Mouse (Mus musculus) hindbrain, embryonic 15.5 days (tissue): ENCODE measurements around the gene Anxa3. TPM values are rescaled to one million over a fixed set of nuclear protein-coding genes. Genes with fewer than 3 reads are reported as not detected.

Source experiments
- ATAC-seq: fragments of 200-750 bp; cut with Nextera tagmentation; 2 replicates; pipeline ENCODE4 v1.8.0; 2017; ENCODE audit warnings: low read depth, moderate number of reproducible peaks, moderate TSS enrichment; ENCODE audit not compliant: low FRiP score
- H3K27ac ChIP-seq: fragments of 300-500 bp; sonication (generic); replicated peaks from 2 replicates; pipeline ENCODE4 v1.5.1; 2015; ENCODE audit warnings: mild to moderate bottlenecking, inconsistent platforms
- H3K27me3 ChIP-seq: fragments of 300-500 bp; sonication (generic); 2 replicates; pipeline ENCODE4 v1.6.1; 2015; ENCODE audit warnings: control low read depth, inconsistent platforms
- H3K36me3 ChIP-seq: fragments of 300-500 bp; sonication (generic); 2 replicates; pipeline ENCODE4 v1.6.1; 2015; ENCODE audit warnings: control low read depth, inconsistent platforms
- H3K4me1 ChIP-seq: fragments of 300-500 bp; sonication (generic); replicated peaks from 2 replicates; pipeline ENCODE4 v1.6.1; 2015; ENCODE audit warnings: control low read depth, inconsistent platforms
- H3K4me2 ChIP-seq: fragments of 300-500 bp; sonication (generic); 2 replicates; pipeline ENCODE4 v1.6.1; 2015; ENCODE audit warnings: moderate library complexity, mild to moderate bottlenecking, inconsistent platforms
- H3K4me3 ChIP-seq: fragments of 300-500 bp; sonication (generic); 2 replicates; pipeline ENCODE4 v1.5.1; 2015; ENCODE audit warnings: mild to moderate bottlenecking, inconsistent platforms
- H3K9ac ChIP-seq: fragments of 300-500 bp; sonication (generic); 2 replicates; pipeline ENCODE4 v1.6.1; 2015; ENCODE audit warnings: inconsistent platforms
- H3K9me3 ChIP-seq: fragments of 300-500 bp; sonication (generic); 2 replicates; pipeline ENCODE4 v1.6.1; 2016; ENCODE audit warnings: control low read depth, inconsistent platforms
- WGBS: fragments of 180-500 bp; shearing (Covaris S2); methylation state at CpG from one replicate; pipeline ENCODE4 v1.1.7; 2015; 5-methylcytosine and 5-hydroxymethylcytosine counted together
- polyA plus RNA-seq: library from polyadenylated mRNA; unstranded; fragments of >200 nt; fragmentation: Nextera tagmentation; extraction: Ambion mirVana; gene quantifications from 2 replicates; pipeline ENCODE4 v1.2.1, GENCODE M21; 2015

Anxa3 gene
- polyA plus RNA-seq, 1 experiment from 2014 or later, result 25.2 TPM

DNA sequence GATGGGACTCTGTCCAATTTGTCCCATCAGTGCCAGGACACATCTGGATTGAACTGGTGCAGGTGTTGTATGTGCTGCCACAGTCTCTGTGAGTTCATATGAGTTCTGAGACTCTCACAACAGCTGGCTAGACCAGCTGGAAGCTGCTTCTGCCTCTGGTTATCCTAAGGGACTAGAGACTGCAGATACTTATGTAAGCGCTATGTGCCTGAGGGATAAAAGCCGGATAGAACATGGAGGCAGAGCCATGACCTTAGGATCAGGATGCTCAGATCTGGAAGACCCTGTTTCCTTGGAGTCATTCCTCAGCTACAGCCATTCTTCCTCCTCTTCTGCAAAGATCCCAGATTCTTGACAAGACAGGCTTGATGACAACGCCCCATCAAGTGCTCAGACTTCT is 60.3 kb downstream of the Anxa3 start:
- Histone ChIP-seq H3K27me3 (no peaks in the 10 kb centered on the region), H3K4me3 (no peak overlapping the region), H3K27ac (no peak overlapping the region), H3K4me2 (no peak overlapping the region), H3K4me1 (no peaks in the 10 kb centered on the region), H3K36me3 (no peaks in the 10 kb centered on the region), H3K9me3 (no peaks in the 10 kb centered on the region), H3K9ac (no peak overlapping the region)
- 77% methylated on average over 3 of the region's 3 CpGs for WGBS
- ATAC-seq, result no peak

DNA sequence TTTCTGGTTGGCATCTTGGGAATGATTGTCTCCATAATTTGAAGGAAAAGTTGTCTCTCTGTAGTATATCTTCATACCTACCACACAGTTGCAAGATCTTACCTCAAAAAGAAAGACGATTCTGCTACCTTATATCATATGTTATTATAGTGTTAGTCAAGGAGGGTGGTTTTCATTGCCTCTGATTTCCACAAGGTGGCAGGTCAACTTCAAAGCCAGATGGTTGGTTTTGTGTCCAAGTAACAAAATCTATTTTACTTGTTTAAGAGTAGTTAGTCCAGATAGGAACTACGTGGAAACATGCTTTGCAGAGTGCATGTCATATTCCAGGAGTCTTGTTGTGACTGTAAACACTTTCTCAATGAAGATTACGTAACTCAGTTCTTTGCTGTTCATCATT is 61.2 kb downstream of the Anxa3 start:
- ATAC-seq, result no peak
- H3K4me1 ChIP-seq, result no peaks in the 10 kb centered on the region
- no peaks in the 10 kb centered on the region for H3K9me3 ChIP-seq
- no peak overlapping the region for H3K4me2 ChIP-seq
- H3K9ac ChIP-seq, result no peak overlapping the region
- 82% methylated on average over 3 of the region's 3 CpGs for WGBS
- H3K27me3 ChIP-seq, result no peaks in the 10 kb centered on the region
- H3K27ac ChIP-seq, result no peak overlapping the region
- H3K4me3 ChIP-seq, result no peak overlapping the region
- no peaks in the 10 kb centered on the region for H3K36me3 ChIP-seq

DNA sequence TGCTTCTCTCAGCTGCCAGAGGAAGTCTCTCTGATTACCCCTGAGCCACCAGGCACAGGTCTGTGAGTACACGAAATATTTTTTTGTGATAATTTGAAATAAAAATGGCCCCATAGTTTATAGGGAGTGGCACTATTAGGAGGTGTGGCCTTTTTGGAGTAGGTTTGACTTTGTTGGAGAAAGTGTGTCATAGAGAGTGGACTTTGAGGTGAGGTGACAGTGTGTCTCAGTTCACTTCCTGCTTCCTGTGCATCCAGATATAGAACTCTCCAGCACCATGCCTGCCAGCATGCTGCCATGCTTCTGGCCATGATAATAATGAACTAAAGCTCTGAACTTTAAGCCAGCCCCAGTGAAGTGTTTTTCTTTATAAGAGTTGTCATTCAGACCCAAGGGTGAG is 66.8 kb downstream of the Anxa3 start:
- Histone ChIP-seq H3K9me3 (no peaks in the 10 kb centered on the region), H3K4me1 (no peaks in the 10 kb centered on the region), H3K4me3 (no peak overlapping the region), H3K27me3 (no peaks in the 10 kb centered on the region), H3K36me3 (no peaks in the 10 kb centered on the region), H3K4me2 (no peak overlapping the region), H3K9ac (no peak overlapping the region), H3K27ac (no peak overlapping the region)
- 78% methylated on average over 1 of the region's 1 CpGs for WGBS
- ATAC-seq, result no peak

DNA sequence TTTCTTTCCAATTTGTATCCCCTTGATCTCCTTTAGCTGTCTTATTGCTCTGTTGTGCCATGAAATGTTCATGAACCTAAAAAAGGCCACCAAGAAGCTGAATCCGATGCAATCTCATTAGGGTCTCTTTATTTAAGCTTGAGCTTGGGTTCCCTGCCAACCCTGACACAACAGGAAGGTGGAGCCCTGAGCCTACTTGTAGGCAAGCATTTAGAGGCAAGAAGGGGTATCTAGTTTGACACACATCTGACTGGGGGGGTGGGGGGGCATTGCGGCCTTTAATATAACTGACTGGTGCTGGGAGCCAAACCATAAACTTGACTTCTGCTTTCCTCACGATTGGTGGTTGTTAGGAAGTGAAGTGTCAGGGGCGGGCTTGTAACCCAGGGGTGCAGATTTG is 74.0 kb downstream of the Anxa3 start:
- no peak overlapping the region for H3K4me3 ChIP-seq
- WGBS, result 94% methylated on average over 4 of the region's 4 CpGs
- H3K36me3 ChIP-seq, result no peaks in the 10 kb centered on the region
- H3K27ac ChIP-seq, result no peak overlapping the region
- no peak overlapping the region for H3K4me2 ChIP-seq
- no peaks in the 10 kb centered on the region for H3K27me3 ChIP-seq
- no peaks in the 10 kb centered on the region for H3K4me1 ChIP-seq
- no peak for ATAC-seq
- H3K9ac ChIP-seq, result no peak overlapping the region
- no peaks in the 10 kb centered on the region for H3K9me3 ChIP-seq

DNA sequence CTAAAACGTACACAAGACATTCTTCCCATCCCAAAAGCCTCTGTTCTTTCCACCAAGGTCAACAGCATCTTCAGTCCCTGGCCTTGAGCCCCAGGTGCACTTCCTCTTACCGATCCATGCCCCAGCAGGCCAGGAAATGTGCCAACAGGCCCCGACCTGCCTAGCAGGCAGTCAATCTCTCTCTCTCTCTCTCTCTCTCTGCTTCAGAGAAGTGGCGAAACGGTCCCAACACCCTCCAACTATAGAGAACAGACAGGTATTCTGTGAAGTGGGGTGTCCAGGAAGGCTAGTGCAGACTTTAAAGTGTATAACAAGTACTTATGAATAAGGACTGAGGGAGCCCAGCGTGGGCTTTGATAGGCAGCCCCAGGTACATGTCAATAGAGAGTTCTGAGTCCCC is 75.8 kb downstream of the Anxa3 start:
- Histone ChIP-seq H3K9me3 (no peaks in the 10 kb centered on the region), H3K27ac (no peak overlapping the region), H3K4me1 (no peaks in the 10 kb centered on the region), H3K4me2 (no peak overlapping the region), H3K36me3 (no peaks in the 10 kb centered on the region), H3K4me3 (no peak overlapping the region), H3K27me3 (no peaks in the 10 kb centered on the region), H3K9ac (no peak overlapping the region)
- no peak for ATAC-seq
- WGBS, result 80% methylated on average over 6 of the region's 6 CpGs

DNA sequence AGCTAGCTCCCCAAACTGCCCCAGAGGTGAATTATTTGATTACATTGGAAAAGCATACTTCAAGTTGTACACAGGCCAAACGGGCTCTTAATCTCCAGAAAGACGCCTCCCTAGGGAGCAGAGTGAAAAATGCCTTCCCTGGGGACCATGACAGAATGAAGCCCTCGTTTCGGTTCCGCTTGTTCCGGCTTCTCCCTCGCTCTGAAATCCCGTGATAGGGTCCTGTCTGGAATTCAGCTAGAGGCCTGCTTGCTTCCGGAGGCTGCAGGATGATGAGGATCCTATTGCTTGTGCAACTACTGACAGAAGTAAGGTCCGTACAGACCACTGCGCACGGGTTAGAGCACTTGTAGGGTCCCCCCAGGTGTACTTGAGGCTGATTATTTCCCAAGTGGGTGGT is 77.9 kb downstream of the Anxa3 start:
- no peak overlapping the region for H3K4me2 ChIP-seq
- H3K9me3 ChIP-seq, result no peaks in the 10 kb centered on the region
- ATAC-seq, result no peak
- no peaks in the 10 kb centered on the region for H3K36me3 ChIP-seq
- H3K9ac ChIP-seq, result no peak overlapping the region
- H3K4me1 ChIP-seq, result no peaks in the 10 kb centered on the region
- no peak overlapping the region for H3K4me3 ChIP-seq
- WGBS, result 70% methylated on average over 12 of the region's 12 CpGs
- no peak overlapping the region for H3K27ac ChIP-seq
- H3K27me3 ChIP-seq, result no peaks in the 10 kb centered on the region

DNA sequence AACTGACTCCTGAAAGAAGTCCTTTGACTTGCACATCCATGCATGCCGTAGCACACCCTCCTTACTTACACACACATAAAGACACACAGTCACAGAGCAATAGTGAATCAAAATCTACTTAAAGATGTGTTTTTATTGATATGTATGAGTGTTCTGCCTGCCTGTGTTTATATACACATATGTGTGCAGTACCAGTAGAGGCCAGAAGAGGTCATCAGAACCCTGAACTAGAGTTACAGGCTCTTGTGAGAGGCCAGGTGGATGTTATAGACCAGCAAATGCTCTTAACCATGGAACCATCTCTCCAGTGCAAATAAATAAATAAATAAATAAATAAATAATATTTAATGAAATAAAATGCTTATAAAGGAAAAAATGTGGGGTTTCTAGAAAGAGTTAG is 85.0 kb downstream of the Anxa3 start:
- H3K4me1 ChIP-seq, result no peaks in the 10 kb centered on the region
- no peaks in the 10 kb centered on the region for H3K36me3 ChIP-seq

DNA sequence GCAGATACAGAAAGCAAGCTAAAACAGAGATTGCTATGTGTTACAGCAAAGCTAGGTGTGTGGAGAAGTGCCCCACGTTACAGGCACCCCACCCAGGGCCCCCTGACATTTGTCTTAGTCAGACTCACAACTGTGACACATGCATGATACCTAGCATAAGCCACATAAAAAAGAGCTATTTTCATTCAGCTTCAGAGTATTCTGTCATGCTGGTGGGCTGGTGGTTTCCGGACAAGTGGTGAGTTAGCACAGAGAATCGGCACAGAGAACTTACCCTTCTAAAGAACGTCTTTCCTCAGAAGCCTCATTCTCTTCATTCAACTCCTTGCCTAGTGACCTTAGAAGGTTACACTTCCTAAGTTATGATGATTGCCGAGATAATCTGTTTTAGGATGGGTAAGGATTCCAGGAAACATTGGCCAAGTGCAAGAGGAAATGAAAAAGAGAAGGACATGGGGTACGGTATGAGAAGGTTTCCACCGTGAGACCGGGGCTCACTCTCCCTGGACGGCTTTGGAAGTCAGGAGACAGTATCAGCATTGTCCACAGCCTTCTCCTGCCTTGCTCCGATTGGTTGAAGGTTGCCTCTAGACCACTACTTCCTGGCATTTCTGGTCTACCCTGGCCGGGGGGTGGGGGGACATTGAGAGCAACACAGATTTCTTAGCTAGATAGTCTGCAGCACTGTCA is 85.9 kb downstream of the Anxa3 start:
- Histone ChIP-seq H3K4me3 (no peak overlapping the region), H3K36me3 (no peaks in the 10 kb centered on the region), H3K9ac (no peak overlapping the region), H3K27ac (no peak overlapping the region), H3K4me2 (no peak overlapping the region), H3K9me3 (no peaks in the 10 kb centered on the region), H3K27me3 (no peaks in the 10 kb centered on the region), H3K4me1 (no peaks in the 10 kb centered on the region)
- no peak for ATAC-seq
- WGBS, result 94% methylated on average over 11 of the region's 11 CpGs

More for the DNA sequence above, 85.0 kb downstream of the Anxa3 start:
- 100% methylated on average over 1 of the region's 1 CpGs for WGBS
- no peak for ATAC-seq
- H3K4me2 ChIP-seq, result no peak overlapping the region
- H3K27ac ChIP-seq, result no peak overlapping the region
- H3K9me3 ChIP-seq, result no peaks in the 10 kb centered on the region
- no peaks in the 10 kb centered on the region for H3K27me3 ChIP-seq
- H3K9ac ChIP-seq, result no peak overlapping the region
- no peak overlapping the region for H3K4me3 ChIP-seq

DNA sequence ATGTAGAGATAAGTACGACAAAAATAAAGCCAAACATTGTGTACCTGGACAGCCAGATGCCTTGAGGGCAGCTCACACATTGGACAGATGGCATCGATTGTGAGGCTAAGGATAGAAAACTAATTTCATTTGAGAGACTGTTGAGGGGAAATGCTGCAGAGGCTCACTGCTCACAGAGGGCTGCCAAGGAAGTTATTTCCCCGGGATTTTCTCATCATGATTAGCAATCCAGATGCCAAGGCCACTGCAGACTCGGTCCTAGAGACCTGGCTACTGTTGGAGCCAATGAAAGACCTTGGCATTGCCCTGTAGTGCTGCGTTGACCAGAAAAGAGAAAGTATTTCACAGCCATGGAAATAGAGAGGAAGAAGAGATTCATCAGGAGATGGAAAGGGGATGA is 87.1 kb downstream of the Anxa3 start:
- Histone ChIP-seq H3K27me3 (no peaks in the 10 kb centered on the region), H3K9ac (no peak overlapping the region), H3K4me1 (no peaks in the 10 kb centered on the region), H3K27ac (no peak overlapping the region), H3K4me2 (no peak overlapping the region), H3K9me3 (no peaks in the 10 kb centered on the region), H3K36me3 (no peaks in the 10 kb centered on the region), H3K4me3 (no peak overlapping the region)
- 78% methylated on average over 5 of the region's 5 CpGs for WGBS
- ATAC-seq, result no peak

DNA sequence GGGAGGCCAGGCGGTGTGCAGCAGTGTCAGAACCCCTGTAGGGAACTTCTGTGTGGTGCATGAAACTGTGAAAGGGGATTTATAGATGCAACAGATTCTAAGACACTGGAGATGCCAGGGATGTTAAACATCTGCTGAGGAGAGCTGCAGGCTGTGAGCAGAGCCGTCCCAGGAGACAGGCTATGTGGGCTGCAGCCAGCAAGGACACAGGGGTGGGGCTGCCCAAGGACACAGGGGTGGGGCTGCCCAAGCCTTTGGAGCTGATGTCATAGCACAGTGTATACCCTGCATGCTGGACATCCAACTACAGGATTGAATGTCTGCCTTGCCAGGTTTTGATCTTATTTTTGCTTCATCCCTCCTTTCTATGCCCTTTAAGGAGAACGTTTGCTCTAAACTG is 88.0 kb downstream of the Anxa3 start:
- WGBS, result 79% methylated on average over 3 of the region's 3 CpGs
- H3K4me1 ChIP-seq, result no peaks in the 10 kb centered on the region
- no peak for ATAC-seq
- H3K4me2 ChIP-seq, result no peak overlapping the region
- no peaks in the 10 kb centered on the region for H3K36me3 ChIP-seq
- no peak overlapping the region for H3K9ac ChIP-seq
- H3K4me3 ChIP-seq, result no peak overlapping the region
- no peak overlapping the region for H3K27ac ChIP-seq
- no peaks in the 10 kb centered on the region for H3K9me3 ChIP-seq
- no peaks in the 10 kb centered on the region for H3K27me3 ChIP-seq

DNA sequence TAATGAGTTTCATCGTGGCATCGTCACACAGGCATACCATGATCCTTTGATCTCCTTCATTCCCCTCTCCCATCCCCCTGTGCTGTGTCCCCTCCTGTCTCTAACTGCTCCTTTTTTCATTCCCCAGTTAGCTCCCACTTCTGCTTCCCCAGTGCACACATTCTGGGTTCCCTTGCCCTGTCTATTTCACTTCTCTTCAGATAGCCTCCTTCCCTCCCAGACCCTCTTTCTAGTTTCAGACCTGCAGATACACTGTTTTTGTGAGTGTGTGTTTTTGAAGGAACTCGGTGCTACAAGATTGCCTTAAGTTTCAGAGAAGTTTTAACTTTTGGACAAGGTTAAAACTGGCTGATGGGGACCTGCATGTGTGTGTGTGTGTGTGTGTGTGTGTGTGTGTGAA is 88.5 kb downstream of the Anxa3 start:
- no peaks in the 10 kb centered on the region for H3K9me3 ChIP-seq
- WGBS, result 85% methylated on average over 3 of the region's 3 CpGs
- H3K27me3 ChIP-seq, result no peaks in the 10 kb centered on the region
- no peak overlapping the region for H3K4me3 ChIP-seq
- no peak overlapping the region for H3K27ac ChIP-seq
- H3K4me1 ChIP-seq, result no peaks in the 10 kb centered on the region
- H3K9ac ChIP-seq, result no peak overlapping the region
- ATAC-seq, result no peak
- H3K36me3 ChIP-seq, result no peaks in the 10 kb centered on the region
- no peak overlapping the region for H3K4me2 ChIP-seq

DNA sequence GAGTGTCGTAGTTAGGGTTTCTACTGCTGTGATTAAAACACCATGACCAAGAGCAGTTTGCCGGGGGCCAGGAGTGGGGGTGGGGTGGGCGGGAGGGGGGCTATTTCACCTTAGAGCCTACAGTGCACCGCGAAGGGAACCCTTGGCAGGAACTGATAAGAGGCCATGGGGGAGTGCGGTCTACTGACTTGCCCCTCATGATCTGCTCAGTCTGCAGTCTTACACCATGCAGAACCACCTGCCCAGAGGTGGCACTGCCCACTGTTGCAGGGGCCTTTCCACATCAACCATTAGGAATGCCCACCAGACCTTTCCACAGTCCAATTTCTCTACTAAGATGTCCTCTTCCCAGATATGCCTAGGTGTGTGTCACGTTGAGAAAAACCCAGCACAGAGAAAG is 92.1 kb downstream of the Anxa3 start:
- Histone ChIP-seq H3K4me2 (no peak overlapping the region), H3K9ac (no peak overlapping the region), H3K9me3 (no peaks in the 10 kb centered on the region), H3K4me3 (no peak overlapping the region), H3K36me3 (no peaks in the 10 kb centered on the region), H3K4me1 (no peaks in the 10 kb centered on the region), H3K27ac (no peak overlapping the region), H3K27me3 (no peaks in the 10 kb centered on the region)
- no peak for ATAC-seq
- 94% methylated on average over 7 of the region's 7 CpGs for WGBS

DNA sequence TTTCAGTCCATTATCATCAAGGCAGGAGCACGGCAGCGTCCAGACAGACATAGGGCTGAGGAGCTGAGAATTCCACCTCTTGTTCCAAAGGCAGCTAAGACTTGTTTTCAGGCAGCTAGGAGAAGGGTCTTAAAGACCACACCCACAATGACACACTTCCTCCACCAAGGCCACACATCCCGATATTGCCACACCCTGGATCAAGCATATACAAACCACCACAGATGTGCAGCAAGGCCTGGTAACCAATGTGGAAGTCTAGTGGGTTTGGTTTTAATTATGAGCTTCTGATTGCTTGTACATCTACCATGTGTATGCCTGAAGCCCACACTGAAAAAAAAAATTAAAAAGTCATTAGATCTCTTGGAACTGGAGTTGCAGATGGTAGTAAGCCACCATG is 95.3 kb downstream of the Anxa3 start:
- WGBS, result 96% methylated on average over 3 of the region's 3 CpGs
- no peak for ATAC-seq
- Histone ChIP-seq H3K36me3 (no peaks in the 10 kb centered on the region), H3K4me1 (no peaks in the 10 kb centered on the region; the same call in 1 of the 2 replicates), H3K4me3 (no peak overlapping the region), H3K9me3 (no peaks in the 10 kb centered on the region), H3K27ac (no peak overlapping the region), H3K4me2 (no peak overlapping the region), H3K27me3 (no peaks in the 10 kb centered on the region), H3K9ac (no peak overlapping the region)
